Mouse (Mus musculus): ENCODE results near the gene Foxk1.
A peak's percentile ranks its signal among the peaks of the same experiment; 100 is the strongest.

Gene Foxk1

GRCm38 (mm10) chr5:142421886-142422285 is 20.6 kb downstream of the Foxk1 start:
- H3K36me3 ChIP-seq (ENCODE audit: control insufficient read depth, insufficient read depth, low read length, poor library complexity, severe bottlenecking) = no peaks in the 10 kb centered on the region; the same call in 1 of the 2 replicates
- H3K27me3 ChIP-seq (ENCODE audit: control insufficient read depth, insufficient read depth, low read length, poor library complexity, severe bottlenecking) = no peaks in the 10 kb centered on the region
- DNase-seq (ENCODE audit: low read depth, low spot score) = no peak

GRCm38 (mm10) chr5:142423141-142423540 is 21.8 kb downstream of the Foxk1 start:
- Histone ChIP-seq H3K27me3 (ENCODE audit: control insufficient read depth, insufficient read depth, low read length, poor library complexity, severe bottlenecking) (no peaks in the 10 kb centered on the region), H3K36me3 (ENCODE audit: control insufficient read depth, insufficient read depth, low read length, poor library complexity, severe bottlenecking) (no peaks in the 10 kb centered on the region; the same call in 1 of the 2 replicates)
- DNase-seq (ENCODE audit: low read depth, low spot score) = no peak

- no peaks in the 10 kb centered on the region; the same call in 1 of the 2 replicates for H3K36me3 ChIP-seq (ENCODE audit: control insufficient read depth, insufficient read depth, low read length, poor library complexity, severe bottlenecking)
- DNase-seq (ENCODE audit: low read depth, low spot score) = no peak
- no peaks in the 10 kb centered on the region for H3K27me3 ChIP-seq (ENCODE audit: control insufficient read depth, insufficient read depth, low read length, poor library complexity, severe bottlenecking)
Observed at GRCm38 (mm10) chr5:142423701-142424100, 22.4 kb downstream of the Foxk1 start.

- DNase-seq (ENCODE audit: low read depth, low spot score) = no peak
- no peaks in the 10 kb centered on the region; the same call in 1 of the 2 replicates for H3K36me3 ChIP-seq (ENCODE audit: control insufficient read depth, insufficient read depth, low read length, poor library complexity, severe bottlenecking)
- no peaks in the 10 kb centered on the region for H3K27me3 ChIP-seq (ENCODE audit: control insufficient read depth, insufficient read depth, low read length, poor library complexity, severe bottlenecking)
Observed at GRCm38 (mm10) chr5:142424627-142425349, 23.5 kb downstream of the Foxk1 start.

- Histone ChIP-seq H3K27me3 (ENCODE audit: control insufficient read depth, insufficient read depth, low read length, poor library complexity, severe bottlenecking) (no peaks in the 10 kb centered on the region), H3K36me3 (ENCODE audit: control insufficient read depth, insufficient read depth, low read length, poor library complexity, severe bottlenecking) (no peaks in the 10 kb centered on the region; the same call in 1 of the 2 replicates)
- no peak for DNase-seq (ENCODE audit: low read depth, low spot score)
Observed at GRCm38 (mm10) chr5:142426476-142426875, 25.2 kb downstream of the Foxk1 start.

- DNase-seq (ENCODE audit: low read depth, low spot score) = no peak
- no peaks in the 10 kb centered on the region for H3K27me3 ChIP-seq (ENCODE audit: control insufficient read depth, insufficient read depth, low read length, poor library complexity, severe bottlenecking)
- H3K36me3 ChIP-seq (ENCODE audit: control insufficient read depth, insufficient read depth, low read length, poor library complexity, severe bottlenecking) = no peaks in the 10 kb centered on the region; the same call in 1 of the 2 replicates
Observed at GRCm38 (mm10) chr5:142427876-142428275, 26.6 kb downstream of the Foxk1 start.

- DNase-seq (ENCODE audit: low read depth, low spot score) = no peak
- no peaks in the 10 kb centered on the region for H3K27me3 ChIP-seq (ENCODE audit: control insufficient read depth, insufficient read depth, low read length, poor library complexity, severe bottlenecking)
- no peaks in the 10 kb centered on the region; the same call in 1 of the 2 replicates for H3K36me3 ChIP-seq (ENCODE audit: control insufficient read depth, insufficient read depth, low read length, poor library complexity, severe bottlenecking)
Observed at GRCm38 (mm10) chr5:142428691-142429090, 27.4 kb downstream of the Foxk1 start.

GRCm38 (mm10) chr5:142431029-142431428 is 29.7 kb downstream of the Foxk1 start:
- DNase-seq (ENCODE audit: low read depth, low spot score) = no peak
- Histone ChIP-seq H3K27me3 (ENCODE audit: control insufficient read depth, insufficient read depth, low read length, poor library complexity, severe bottlenecking) (no peaks in the 10 kb centered on the region), H3K36me3 (ENCODE audit: control insufficient read depth, insufficient read depth, low read length, poor library complexity, severe bottlenecking) (peaks cover 2% of the 10 kb centered on the region)

GRCm38 (mm10) chr5:142431811-142432434 is 30.6 kb downstream of the Foxk1 start:
- no peaks in the 10 kb centered on the region for H3K27me3 ChIP-seq (ENCODE audit: control insufficient read depth, insufficient read depth, low read length, poor library complexity, severe bottlenecking)
- no peak for DNase-seq (ENCODE audit: low read depth, low spot score)
- peaks cover 4% of the 10 kb centered on the region for H3K36me3 ChIP-seq (ENCODE audit: control insufficient read depth, insufficient read depth, low read length, poor library complexity, severe bottlenecking)

GRCm38 (mm10) chr5:142432695-142433094 is 31.4 kb downstream of the Foxk1 start:
- DNase-seq (ENCODE audit: low read depth, low spot score) = no peak
- H3K36me3 ChIP-seq (ENCODE audit: control insufficient read depth, insufficient read depth, low read length, poor library complexity, severe bottlenecking) = peaks cover 4% of the 10 kb centered on the region
- no peaks in the 10 kb centered on the region for H3K27me3 ChIP-seq (ENCODE audit: control insufficient read depth, insufficient read depth, low read length, poor library complexity, severe bottlenecking)

- no peaks in the 10 kb centered on the region for H3K27me3 ChIP-seq (ENCODE audit: control insufficient read depth, insufficient read depth, low read length, poor library complexity, severe bottlenecking)
- DNase-seq (ENCODE audit: low read depth, low spot score) = no peak
- H3K36me3 ChIP-seq (ENCODE audit: control insufficient read depth, insufficient read depth, low read length, poor library complexity, severe bottlenecking) = peaks cover 4% of the 10 kb centered on the region
Observed at GRCm38 (mm10) chr5:142434052-142434451, 32.8 kb downstream of the Foxk1 start.

GRCm38 (mm10) chr5:142435736-142436135 is 34.4 kb downstream of the Foxk1 start:
- no peak for DNase-seq (ENCODE audit: low read depth, low spot score)
- peaks cover 4% of the 10 kb centered on the region for H3K36me3 ChIP-seq (ENCODE audit: control insufficient read depth, insufficient read depth, low read length, poor library complexity, severe bottlenecking)
- no peaks in the 10 kb centered on the region for H3K27me3 ChIP-seq (ENCODE audit: control insufficient read depth, insufficient read depth, low read length, poor library complexity, severe bottlenecking)

- Histone ChIP-seq H3K36me3 (ENCODE audit: control insufficient read depth, insufficient read depth, low read length, poor library complexity, severe bottlenecking) (peaks cover 4% of the 10 kb centered on the region), H3K27me3 (ENCODE audit: control insufficient read depth, insufficient read depth, low read length, poor library complexity, severe bottlenecking) (no peaks in the 10 kb centered on the region)
- DNase-seq (ENCODE audit: low read depth, low spot score) = no peak
Observed at GRCm38 (mm10) chr5:142438380-142438938, 37.2 kb downstream of the Foxk1 start.

GRCm38 (mm10) chr5:142439911-142440432 is 38.7 kb downstream of the Foxk1 start:
- peak; percentile 13 for DNase-seq (ENCODE audit: low read depth, low spot score)
- Histone ChIP-seq H3K27me3 (ENCODE audit: control insufficient read depth, insufficient read depth, low read length, poor library complexity, severe bottlenecking) (no peaks in the 10 kb centered on the region), H3K36me3 (ENCODE audit: control insufficient read depth, insufficient read depth, low read length, poor library complexity, severe bottlenecking) (peaks cover 4% of the 10 kb centered on the region)

All from splenic B cell, adult 2 months (primary cell).